Mouse (Mus musculus) midbrain, embryonic 12.5 days (tissue): Measurements from ENCODE around the gene Grn. TPM values are rescaled to one million over a fixed set of nuclear protein-coding genes. Genes with fewer than 3 reads are reported as not detected.
A peak's percentile ranks its signal among the peaks of the same experiment; 100 is the strongest.
"Not testable (repeated sequence)": the region's sequence is repeated elsewhere in the genome, so short reads cannot be mapped to it uniquely, and the experiment has no call there.

Source experiments
- ATAC-seq: fragments of 200-750 bp; cut with Nextera tagmentation; 2 replicates; pipeline ENCODE4 v1.8.0; 2017; ENCODE audit warnings: low read depth, moderate TSS enrichment, moderate library complexity; ENCODE audit not compliant: low FRiP score
- H3K27ac ChIP-seq: fragments of 300-500 bp; sonication (generic); replicated peaks from 2 replicates; pipeline ENCODE4 v1.5.1; 2016; ENCODE audit warnings: mild to moderate bottlenecking
- H3K27me3 ChIP-seq: fragments of 300-500 bp; sonication (generic); 2 replicates; pipeline ENCODE4 v1.6.1; 2016; ENCODE audit warnings: mild to moderate bottlenecking
- H3K36me3 ChIP-seq: fragments of 300-500 bp; sonication (generic); 2 replicates; pipeline ENCODE4 v1.6.1; 2016
- H3K4me1 ChIP-seq: fragments of 300-500 bp; sonication (generic); 2 replicates; pipeline ENCODE4 v1.6.1; 2016
- H3K4me2 ChIP-seq: fragments of 300-500 bp; sonication (generic); replicated peaks from 2 replicates; pipeline ENCODE4 v1.6.1; 2016; ENCODE audit warnings: mild to moderate bottlenecking, moderate library complexity
- H3K4me3 ChIP-seq: fragments of 300-500 bp; sonication (generic); 2 replicates; pipeline ENCODE4 v1.5.1; 2016; ENCODE audit warnings: mild to moderate bottlenecking
- H3K9ac ChIP-seq: fragments of 300-500 bp; sonication (generic); replicated peaks from 2 replicates; pipeline ENCODE4 v1.6.1; 2016; ENCODE audit warnings: mild to moderate bottlenecking, moderate library complexity
- H3K9me3 ChIP-seq: fragments of 300-500 bp; sonication (generic); 2 replicates; pipeline ENCODE4 v1.6.1; 2016; ENCODE audit warnings: mild to moderate bottlenecking
- WGBS: fragments of 180-500 bp; shearing (Covaris S2); methylation state at CpG from one replicate; pipeline ENCODE4 v1.1.7; 2016; 5-methylcytosine and 5-hydroxymethylcytosine counted together
- polyA plus RNA-seq: library from polyadenylated mRNA; unstranded; fragments of >200 nt; fragmentation: Nextera tagmentation; extraction: Ambion mirVana; gene quantifications from 2 replicates; pipeline ENCODE4 v1.2.1, GENCODE M21; 2016

Grn gene
- polyA plus RNA-seq, 1 experiment from 2014 or later = 82.7 TPM

GRCm38 (mm10) chr11:102403657-102404056 lies 26.5 kb upstream of the Grn start:
- H3K4me3 ChIP-seq = no peak overlapping the region
- peaks cover 50% of the 10 kb centered on the region for H3K4me1 ChIP-seq
- H3K4me2 ChIP-seq = no peak overlapping the region
- peaks cover 54% of the 10 kb centered on the region for H3K36me3 ChIP-seq
- no peak overlapping the region for H3K27ac ChIP-seq
- WGBS = 96% methylated on average over 11 of the region's 11 CpGs
- peaks cover 24% of the 10 kb centered on the region for H3K27me3 ChIP-seq
- H3K9me3 ChIP-seq = no peaks in the 10 kb centered on the region
- no peak overlapping the region for H3K9ac ChIP-seq
- ATAC-seq = no peak

GRCm38 (mm10) chr11:102404161-102405010 lies 25.7 kb upstream of the Grn start:
- Histone ChIP-seq H3K27ac (no peak overlapping the region), H3K27me3 (peaks cover 19% of the 10 kb centered on the region), H3K36me3 (peaks cover 52% of the 10 kb centered on the region), H3K4me1 (peaks cover 44% of the 10 kb centered on the region), H3K4me3 (no peak overlapping the region), H3K4me2 (0 out of 2 replicates have a peak overlapping the region, but pooled peaks have one; percentile 3), H3K9ac (peak overlapping the region; percentile 20; the same call in 1 of the 2 replicates), H3K9me3 (no peaks in the 10 kb centered on the region)
- ATAC-seq = no peak
- 82% methylated on average over 18 of the region's 18 CpGs for WGBS

GRCm38 (mm10) chr11:102405544-102406285 lies 24.4 kb upstream of the Grn start:
- peaks cover 33% of the 10 kb centered on the region for H3K4me1 ChIP-seq
- H3K9ac ChIP-seq = peak overlapping the region; percentile 86
- H3K4me3 ChIP-seq = peak overlapping the region; percentile 83
- 88% methylated on average over 11 of the region's 11 CpGs for WGBS
- H3K9me3 ChIP-seq = no peaks in the 10 kb centered on the region
- peaks cover 5% of the 10 kb centered on the region for H3K27me3 ChIP-seq
- peak overlapping the region; percentile 90 for H3K4me2 ChIP-seq
- peaks cover 39% of the 10 kb centered on the region for H3K36me3 ChIP-seq
- H3K27ac ChIP-seq = no peak overlapping the region
- no peak for ATAC-seq

- Histone ChIP-seq H3K9ac (peak overlapping the region; percentile 86), H3K36me3 (peaks cover 33% of the 10 kb centered on the region), H3K4me3 (peak overlapping the region; percentile 83), H3K4me1 (peaks cover 31% of the 10 kb centered on the region), H3K4me2 (peak overlapping the region; percentile 90), H3K27me3 (no peaks in the 10 kb centered on the region; the same call in 1 of the 2 replicates), H3K27ac (peak overlapping the region; percentile 85; the same call in 1 of the 2 replicates), H3K9me3 (no peaks in the 10 kb centered on the region)
- WGBS = 9% methylated on average over 3 of the region's 3 CpGs
- ATAC-seq = no peak
Observed at GRCm38 (mm10) chr11:102406401-102406800, 23.7 kb upstream of the Grn start.

GRCm38 (mm10) chr11:102406900-102407833 lies 22.9 kb upstream of the Grn start:
- Histone ChIP-seq H3K9ac (peak overlapping the region; percentile 86), H3K9me3 (no peaks in the 10 kb centered on the region), H3K4me1 (peaks cover 34% of the 10 kb centered on the region), H3K27ac (peak overlapping the region; percentile 85), H3K4me3 (peak overlapping the region; percentile 83), H3K4me2 (peak overlapping the region; percentile 90), H3K36me3 (peaks cover 26% of the 10 kb centered on the region), H3K27me3 (no peaks in the 10 kb centered on the region; the same call in 1 of the 2 replicates)
- ATAC-seq = peak; percentile 68
- under 1% methylated on average over 80 of the region's 85 CpGs for WGBS

GRCm38 (mm10) chr11:102407834-102408215 lies 22.3 kb upstream of the Grn start, which contains the start of gene Slc25a39:
Gene Slc25a39 (minus strand): TSS chr11:102407946.
- H3K4me1 ChIP-seq = peaks cover 34% of the 10 kb centered on the region
- WGBS = 2% methylated on average over 19 of the region's 19 CpGs
- H3K4me2 ChIP-seq = peak within 1 kb of the TSS; percentile 90
- peak within 1 kb of the TSS; percentile 86 for H3K9ac ChIP-seq
- H3K36me3 ChIP-seq = peaks cover 19% of the 10 kb centered on the region
- H3K27ac ChIP-seq = peak within 1 kb of the TSS; percentile 85
- H3K9me3 ChIP-seq = no peaks in the 10 kb centered on the region
- H3K27me3 ChIP-seq = no peaks in the 10 kb centered on the region; the same call in 1 of the 2 replicates
- peak within 1 kb of the TSS; percentile 83 for H3K4me3 ChIP-seq
- no peak for ATAC-seq

- WGBS = under 1% methylated on average over 32 of the region's 32 CpGs
Observed at GRCm38 (mm10) chr11:102408344-102408876, 21.7 kb upstream of the Grn start.

GRCm38 (mm10) chr11:102408888-102409794 lies 21.0 kb upstream of the Grn start:
- Histone ChIP-seq H3K9ac (0 out of 2 replicates have a peak overlapping the region, but pooled peaks have one; percentile 34), H3K36me3 (peaks cover 6% of the 10 kb centered on the region), H3K4me1 (peaks cover 34% of the 10 kb centered on the region), H3K27ac (peak overlapping the region; percentile 63; the same call in 1 of the 2 replicates), H3K9me3 (no peaks in the 10 kb centered on the region), H3K4me2 (peak overlapping the region; percentile 90), H3K4me3 (peak overlapping the region; percentile 83), H3K27me3 (no peaks in the 10 kb centered on the region; the same call in 1 of the 2 replicates)
- WGBS = 47% methylated on average over 15 of the region's 15 CpGs
- no peak for ATAC-seq

More at GRCm38 (mm10) chr11:102408344-102408876, 21.7 kb upstream of the Grn start:
- Histone ChIP-seq H3K9me3 (no peaks in the 10 kb centered on the region), H3K4me2 (peak overlapping the region; percentile 90), H3K9ac (peak overlapping the region; percentile 34; the same call in 1 of the 2 replicates), H3K27me3 (no peaks in the 10 kb centered on the region; the same call in 1 of the 2 replicates), H3K27ac (peak overlapping the region; percentile 85), H3K4me1 (peaks cover 34% of the 10 kb centered on the region), H3K36me3 (peaks cover 13% of the 10 kb centered on the region), H3K4me3 (peak overlapping the region; percentile 83)
- peak; percentile 83 for ATAC-seq

- Histone ChIP-seq H3K36me3 (no peaks in the 10 kb centered on the region), H3K4me2 (no peak overlapping the region), H3K9ac (no peak overlapping the region), H3K4me1 (peaks cover 29% of the 10 kb centered on the region), H3K4me3 (no peak overlapping the region), H3K27ac (no peak overlapping the region), H3K27me3 (no peaks in the 10 kb centered on the region; the same call in 1 of the 2 replicates), H3K9me3 (no peaks in the 10 kb centered on the region)
- WGBS = 79% methylated on average over 3 of the region's 3 CpGs
- no peak for ATAC-seq
Observed at GRCm38 (mm10) chr11:102409795-102410330, 20.3 kb upstream of the Grn start.

- H3K36me3 ChIP-seq, H3K27me3 ChIP-seq, H3K4me3 ChIP-seq, H3K27ac ChIP-seq, H3K9ac ChIP-seq, H3K9me3 ChIP-seq, H3K4me2 ChIP-seq, ATAC-seq: not testable (repeated sequence)
- WGBS = 96% methylated on average over 3 of the region's 3 CpGs
- H3K4me1 ChIP-seq = peaks cover 24% of the 10 kb centered on the region
Observed at GRCm38 (mm10) chr11:102410345-102410744, 19.8 kb upstream of the Grn start.
